In genomic region chr1:71231211-71231610, GRCm38 (mm10) we compare ENCODE assay signal across 11 mouse cellular contexts.
"Had no signal": no experiment of that assay in that cellular context is flagged by ENCODE, and none has a peak within 500 bp of the region (broad histone marks: within the 10 kb centered on the region; RNA-seq: fewer than 3 reads in every experiment).

No protein-coding gene starts in this region.

- H3K4me2 ChIP-seq: neural tube, embryonic 15.5 days had no signal

- DNase-seq: lung, adult 2 months; lung, postnatal 36 days; midbrain, embryonic 14.5 days; thymus, postnatal 4 days had no signal

- H3K4me1 ChIP-seq: limb, embryonic 10.5 days; midbrain, embryonic 10.5 days; neural tube, embryonic 15.5 days had no signal

- H3K27ac ChIP-seq: hindbrain, postnatal 0 days; limb, embryonic 10.5 days; midbrain, embryonic 10.5 days; neural tube, embryonic 15.5 days; stomach, postnatal 0 days had no signal

- H3K9me3 ChIP-seq: limb, embryonic 10.5 days; midbrain, embryonic 10.5 days; neural tube, embryonic 15.5 days had no signal

- H3K27me3 ChIP-seq: neural tube, embryonic 15.5 days had no signal

- ATAC-seq: hindbrain, postnatal 0 days; lung, postnatal 0 days had no signal

- H3K9ac ChIP-seq: neural tube, embryonic 15.5 days had no signal

- H3K4me3 ChIP-seq: limb, embryonic 10.5 days; midbrain, embryonic 10.5 days; myocyte; neural tube, embryonic 15.5 days had no signal

- H3K36me3 ChIP-seq: limb, embryonic 10.5 days; midbrain, embryonic 10.5 days; neural tube, embryonic 15.5 days had no signal
